Mouse (Mus musculus) kidney, embryonic 15.5 days (tissue): Measurements from ENCODE around the gene Dpep2nb. TPM values are rescaled to one million over a fixed set of nuclear protein-coding genes. Genes with fewer than 3 reads are reported as not detected.

Experiments
- ATAC-seq: fragments of 200-750 bp; cut with Nextera tagmentation; replicated peaks from 2 replicates; pipeline ENCODE4 v1.8.0; 2017; ENCODE audit warnings: moderate TSS enrichment; ENCODE audit not compliant: low FRiP score
- H3K27ac ChIP-seq: fragments of 300-500 bp; sonication (generic); 2 replicates; pipeline ENCODE4 v1.5.1; 2015; ENCODE audit warnings: mild to moderate bottlenecking, inconsistent platforms
- H3K27me3 ChIP-seq: fragments of 300-500 bp; sonication (generic); 2 replicates; pipeline ENCODE4 v1.6.1; 2015; ENCODE audit warnings: inconsistent platforms
- H3K36me3 ChIP-seq: fragments of 300-500 bp; sonication (generic); 2 replicates; pipeline ENCODE4 v1.6.1; 2015; ENCODE audit warnings: inconsistent platforms
- H3K4me1 ChIP-seq: fragments of 300-500 bp; sonication (generic); 2 replicates; pipeline ENCODE4 v1.6.1; 2015; ENCODE audit warnings: inconsistent platforms
- H3K4me2 ChIP-seq: fragments of 300-500 bp; sonication (generic); 2 replicates; pipeline ENCODE4 v1.6.1; 2015; ENCODE audit warnings: moderate library complexity, mild to moderate bottlenecking, inconsistent platforms
- H3K4me3 ChIP-seq: fragments of 300-500 bp; sonication (generic); replicated peaks from 2 replicates; pipeline ENCODE4 v1.5.1; 2015; ENCODE audit warnings: mild to moderate bottlenecking, inconsistent platforms
- H3K9ac ChIP-seq: fragments of 300-500 bp; sonication (generic); 2 replicates; pipeline ENCODE4 v1.6.1; 2015; ENCODE audit warnings: mild to moderate bottlenecking, inconsistent platforms
- H3K9me3 ChIP-seq: fragments of 300-500 bp; sonication (generic); replicated peaks from 2 replicates; pipeline ENCODE4 v1.6.1; 2016; ENCODE audit warnings: inconsistent platforms
- WGBS: fragments of 180-500 bp; shearing (Covaris S2); methylation state at CpG from one replicate; pipeline ENCODE4 v1.1.7; 2015; ENCODE audit warnings: mixed read lengths; 5-methylcytosine and 5-hydroxymethylcytosine counted together
- microRNA-seq: library from miRNA; unstranded; fragments of <30 nt; microRNA quantifications from one replicate; pipeline ENCODE4, GENCODE M21; 2016
- polyA plus RNA-seq: library from polyadenylated mRNA; unstranded; fragments of >200 nt; fragmentation: Nextera tagmentation; extraction: Ambion mirVana; gene quantifications from 2 replicates; pipeline ENCODE4 v1.2.1, GENCODE M21; 2015

The Dpep2nb gene
- polyA plus RNA-seq, 1 experiment from 2014 or later, result 0.18 TPM

DNA sequence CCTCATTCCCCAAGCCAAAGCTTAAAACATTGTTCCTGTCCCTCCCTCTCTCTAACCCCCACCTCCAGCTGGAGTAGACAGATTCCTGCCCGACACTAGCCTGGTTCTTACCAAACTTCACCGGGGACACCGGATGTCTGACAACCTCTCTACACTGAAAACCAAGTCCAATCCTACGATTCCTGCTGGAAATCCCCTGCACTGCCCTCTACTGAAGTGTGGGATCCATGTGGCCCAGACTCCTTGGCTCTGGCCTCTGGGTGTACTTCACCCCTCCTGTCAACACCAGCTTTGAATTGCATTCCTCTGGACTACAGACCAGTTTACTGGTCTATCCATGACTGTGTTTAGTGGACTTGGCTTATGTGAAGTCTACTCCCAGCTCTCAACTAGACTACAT, 49.2 kb downstream of the Dpep2nb start:
- Histone ChIP-seq H3K9me3 (no peaks in the 10 kb centered on the region), H3K9ac (no peak overlapping the region), H3K27me3 (no peaks in the 10 kb centered on the region), H3K4me2 (no peak overlapping the region), H3K4me3 (no peak overlapping the region), H3K4me1 (peaks cover 4% of the 10 kb centered on the region), H3K27ac (no peak overlapping the region), H3K36me3 (peaks cover 72% of the 10 kb centered on the region)
- ATAC-seq, result no peak
- WGBS, result 86% methylated on average over 4 of the region's 4 CpGs

- peak overlapping the region; percentile 61 for H3K27ac ChIP-seq
Observed at GRCm38 (mm10) chr8:105951057-105951659, 54.6 kb downstream of the Dpep2nb start.

DNA sequence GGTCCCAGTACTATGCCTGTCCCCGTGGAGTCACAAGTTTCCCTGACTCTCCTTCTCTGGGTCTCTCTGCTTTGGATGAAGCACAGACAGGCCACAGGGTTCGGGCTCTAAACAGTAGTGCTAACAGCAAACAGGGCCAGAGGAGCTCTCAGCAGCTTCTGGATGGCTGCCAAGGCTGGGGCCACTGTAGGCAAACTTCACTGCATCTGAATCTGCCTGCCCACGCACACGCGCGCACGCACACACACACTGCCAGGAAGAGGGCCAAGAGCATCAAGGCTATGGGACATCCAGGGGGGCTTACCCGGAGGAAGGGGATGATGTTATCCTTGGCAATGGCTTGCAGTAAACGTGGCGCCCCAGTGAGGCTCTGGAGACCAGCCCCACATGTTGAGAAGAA, 56.4 kb downstream of the Dpep2nb start:
- Histone ChIP-seq H3K27ac (no peak overlapping the region), H3K4me2 (no peak overlapping the region), H3K4me1 (peaks cover 25% of the 10 kb centered on the region), H3K27me3 (no peaks in the 10 kb centered on the region), H3K9ac (no peak overlapping the region), H3K4me3 (no peak overlapping the region), H3K9me3 (no peaks in the 10 kb centered on the region), H3K36me3 (peaks cover 91% of the 10 kb centered on the region)
- no peak for ATAC-seq
- WGBS, result 72% methylated on average over 10 of the region's 10 CpGs

More at GRCm38 (mm10) chr8:105951057-105951659, 54.6 kb downstream of the Dpep2nb start:
- Histone ChIP-seq H3K9ac (no peak overlapping the region), H3K36me3 (peaks cover 90% of the 10 kb centered on the region), H3K27me3 (no peaks in the 10 kb centered on the region), H3K4me3 (no peak overlapping the region), H3K9me3 (no peaks in the 10 kb centered on the region), H3K4me1 (peaks cover 25% of the 10 kb centered on the region), H3K4me2 (no peak overlapping the region)
- peak; percentile 79 for ATAC-seq
- 44% methylated on average over 7 of the region's 7 CpGs for WGBS

Small RNA genes within 50 kb of the gene (microRNA-seq; reads per million reads assigned to microRNA genes)
- gene Mir7074, result not detected

Other genes starting within 250 kb of the Dpep2nb start
- 21.2 and 23.7 TPM in 2 replicates for gene Gfod2, start 247.3 kb downstream of the Dpep2nb start, polyA plus RNA-seq
- gene Ranbp10, start 178.6 kb downstream of the Dpep2nb start, polyA plus RNA-seq, result 12.2 and 13.8 TPM in 2 replicates
- 0.13 and 0.14 TPM in 2 replicates for gene Tsnaxip1, start 178.2 kb downstream of the Dpep2nb start, polyA plus RNA-seq
- gene Cenpt, start 152.7 kb downstream of the Dpep2nb start, polyA plus RNA-seq, result 42.0 and 47.0 TPM in 2 replicates
- 66.9 and 67.5 TPM in 2 replicates for gene Thap11, start 150.8 kb downstream of the Dpep2nb start, polyA plus RNA-seq
- 283 and 294 TPM in 2 replicates for gene Nutf2, start 145.4 kb downstream of the Dpep2nb start, polyA plus RNA-seq
- 47.1 and 51.9 TPM in 2 replicates for gene Edc4, start 125.1 kb downstream of the Dpep2nb start, polyA plus RNA-seq
- gene Nrn1l, start 112.4 kb downstream of the Dpep2nb start, polyA plus RNA-seq, result 0.78 and 0.92 TPM in 2 replicates
- gene Pskh1, start 105.5 kb downstream of the Dpep2nb start, polyA plus RNA-seq, result 36.4 and 41.9 TPM in 2 replicates
- gene Ctrl, start 72.1 kb downstream of the Dpep2nb start, polyA plus RNA-seq, result 1.2 and 1.7 TPM in 2 replicates
- 43.8 and 44.5 TPM in 2 replicates for gene Psmb10, start 67.5 kb downstream of the Dpep2nb start, polyA plus RNA-seq
- 1.3 and 2.8 TPM in 2 replicates for gene Lcat, start 62.6 kb downstream of the Dpep2nb start, polyA plus RNA-seq
- gene Slc12a4, start 39.9 kb downstream of the Dpep2nb start, polyA plus RNA-seq, result 30.1 and 33.9 TPM in 2 replicates
- gene Dpep3, start 26.5 kb downstream of the Dpep2nb start, polyA plus RNA-seq, result not detected in 2 replicates
- 20.5 and 23.3 TPM in 2 replicates for gene Dus2, start 14.6 kb downstream of the Dpep2nb start, polyA plus RNA-seq
- 17.0 and 18.9 TPM in 2 replicates for gene Ddx28, start 5.9 kb upstream of the Dpep2nb start, polyA plus RNA-seq
- gene Nfatc3, start 52.9 kb upstream of the Dpep2nb start, polyA plus RNA-seq, result 6.5 and 7.3 TPM in 2 replicates
- 14.9 and 15.8 TPM in 2 replicates for gene Esrp2, start 131.0 kb upstream of the Dpep2nb start, polyA plus RNA-seq
- gene Pla2g15, start 144.4 kb upstream of the Dpep2nb start, polyA plus RNA-seq, result 12.4 and 13.9 TPM in 2 replicates
- gene Slc7a6, start 162.9 kb upstream of the Dpep2nb start, polyA plus RNA-seq, result 52.7 and 57.3 TPM in 2 replicates
- 36.3 and 37.2 TPM in 2 replicates for gene Slc7a6os, start 205.0 kb upstream of the Dpep2nb start, polyA plus RNA-seq
- gene Prmt7, start 205.0 kb upstream of the Dpep2nb start, polyA plus RNA-seq, result 50.7 and 51.8 TPM in 2 replicates